Mouse (Mus musculus) lung, postnatal 0 days (tissue): ENCODE measurements at regions not wholly inside any gene's neighbourhood (a gene's known extent, or its start where the extent isn't known, plus 50 kb on each side); places are given as distances from the start of the nearest gene placed in this dataset.

Experiments used
- ATAC-seq: fragments of 200-750 bp; cut with Nextera tagmentation; 2 replicates; pipeline ENCODE4 v1.8.0; 2017; ENCODE audit warnings: moderate library complexity
- DNase-seq: peaks from one replicate; pipeline ENCODE4 v3.0.0-alpha.2; 2016; ENCODE audit warnings: low spot score
- H3K27ac ChIP-seq: fragments of 300-500 bp; sonication (generic); 2 replicates; pipeline ENCODE4 v1.5.1; 2014; ENCODE audit warnings: antibody characterized with exemption, mild to moderate bottlenecking, low read length, mixed read lengths
- H3K27me3 ChIP-seq: fragments of 300-500 bp; sonication (generic); replicated peaks from 2 replicates; pipeline ENCODE4 v1.6.1; 2014; ENCODE audit warnings: low read length, mixed read lengths; ENCODE audit not compliant: insufficient read depth
- H3K36me3 ChIP-seq: fragments of 300-500 bp; sonication (generic); 2 replicates; pipeline ENCODE4 v1.6.1; 2014; ENCODE audit warnings: low read length, mixed read lengths; ENCODE audit not compliant: insufficient read depth
- H3K4me1 ChIP-seq: fragments of 300-500 bp; sonication (generic); 2 replicates; pipeline ENCODE4 v1.6.1; 2014; ENCODE audit warnings: antibody characterized with exemption, low read depth, low read length, mixed read lengths; ENCODE audit not compliant: insufficient read depth
- H3K4me2 ChIP-seq: fragments of 300-500 bp; sonication (generic); replicated peaks from 2 replicates; pipeline ENCODE4 v1.6.1; 2014; ENCODE audit warnings: low read depth, mild to moderate bottlenecking, low read length, moderate library complexity, mixed read lengths
- H3K4me3 ChIP-seq: fragments of 300-500 bp; sonication (generic); 2 replicates; pipeline ENCODE4 v1.5.1; 2014; ENCODE audit warnings: low read depth, low read length
- H3K9ac ChIP-seq: fragments of 300-500 bp; sonication (generic); replicated peaks from 2 replicates; pipeline ENCODE4 v1.6.1; 2014; ENCODE audit warnings: low read depth, mild to moderate bottlenecking
- H3K9me3 ChIP-seq: fragments of 300-500 bp; sonication (generic); 2 replicates; pipeline ENCODE4 v1.6.1; 2016; ENCODE audit warnings: low read length, mixed read lengths
- CTCF ChIP-seq: IDR thresholded peaks from 2 replicates; pipeline ENCODE4 v1.5.1; 2016; ENCODE audit warnings: antibody characterized with exemption, mild to moderate bottlenecking
- EP300 ChIP-seq: IDR thresholded peaks from 2 replicates; pipeline ENCODE4 v1.6.1; 2016; ENCODE audit warnings: antibody characterized with exemption, mild to moderate bottlenecking, control low read depth
- WGBS: fragments of 180-500 bp; shearing (Covaris S2); extraction: QIAGEN DNeasy Blood & Tissue Kit; methylation state at CpG from one replicate; pipeline ENCODE4 v1.1.7; 2014; 5-methylcytosine and 5-hydroxymethylcytosine counted together

- WGBS, result 79% methylated on average over 6 of the region's 6 CpGs
- no peaks in the 10 kb centered on the region for H3K27me3 ChIP-seq
- no peaks in the 10 kb centered on the region for H3K4me1 ChIP-seq
- no peaks in the 10 kb centered on the region for H3K36me3 ChIP-seq
- H3K9me3 ChIP-seq, result no peaks in the 10 kb centered on the region
- H3K27ac ChIP-seq, result no peak overlapping the region
- TF ChIP-seq EP300 (no peak), CTCF (no peak)
- no peak overlapping the region for H3K4me2 ChIP-seq
- no peak overlapping the region for H3K9ac ChIP-seq
- DNase-seq (no peak), ATAC-seq (no peak)
- H3K4me3 ChIP-seq, result no peak overlapping the region
Observed at GRCm38 (mm10) chr4:75847675-75848385, 569.7 kb upstream of the Dmac1 start.

- H3K4me3 ChIP-seq, result no peak overlapping the region
- TF ChIP-seq CTCF (no peak), EP300 (no peak)
- no peak overlapping the region for H3K27ac ChIP-seq
- no peaks in the 10 kb centered on the region for H3K9me3 ChIP-seq
- H3K9ac ChIP-seq, result no peak overlapping the region
- DNase-seq (no peak), ATAC-seq (no peak)
- no peak overlapping the region for H3K4me2 ChIP-seq
- WGBS, result 53% methylated on average over 3 of the region's 3 CpGs
- no peaks in the 10 kb centered on the region for H3K27me3 ChIP-seq
- H3K36me3 ChIP-seq, result no peaks in the 10 kb centered on the region
- H3K4me1 ChIP-seq, result no peaks in the 10 kb centered on the region
Observed at GRCm38 (mm10) chr4:75845021-75845420, 566.9 kb upstream of the Dmac1 start.

DNA sequence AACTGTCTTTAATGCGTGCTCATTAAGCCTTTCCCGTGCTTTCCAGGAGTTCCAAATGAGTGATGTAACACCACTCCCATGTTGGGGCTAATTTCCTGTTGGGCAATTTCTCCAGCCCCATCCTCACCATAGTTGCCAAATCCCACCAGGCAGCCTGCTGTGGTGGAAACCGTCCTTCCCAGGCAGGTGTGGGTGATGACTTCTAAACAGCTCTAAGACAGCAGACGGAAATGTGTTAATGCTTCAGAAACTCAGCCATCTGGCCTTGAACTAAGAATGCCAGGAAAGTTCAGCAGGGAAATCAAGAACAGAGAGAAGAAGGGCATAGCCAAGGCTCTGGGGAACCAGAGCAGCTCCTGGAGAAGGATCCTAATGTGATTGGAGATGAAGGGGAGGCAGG lies 560.5 kb upstream of the Dmac1 start:
- TF ChIP-seq CTCF (no peak), EP300 (no peak)
- Histone ChIP-seq H3K4me2 (no peak overlapping the region), H3K27ac (no peak overlapping the region), H3K27me3 (no peaks in the 10 kb centered on the region), H3K36me3 (no peaks in the 10 kb centered on the region), H3K4me3 (no peak overlapping the region), H3K9ac (no peak overlapping the region), H3K4me1 (no peaks in the 10 kb centered on the region), H3K9me3 (no peaks in the 10 kb centered on the region)
- no peak for DNase-seq
- ATAC-seq, result no peak
- WGBS, result 56% methylated on average over 4 of the region's 4 CpGs

GRCm38 (mm10) chr4:75827082-75827711 lies 549.1 kb upstream of the Dmac1 start:
- Histone ChIP-seq H3K4me2 (no peak overlapping the region), H3K27me3 (no peaks in the 10 kb centered on the region), H3K9me3 (no peaks in the 10 kb centered on the region), H3K27ac (no peak overlapping the region), H3K4me3 (no peak overlapping the region), H3K4me1 (no peaks in the 10 kb centered on the region), H3K36me3 (no peaks in the 10 kb centered on the region), H3K9ac (no peak overlapping the region)
- 48% methylated on average over 3 of the region's 3 CpGs for WGBS
- DNase-seq (no peak), ATAC-seq (no peak)
- no peak for TF ChIP-seq EP300
- TF ChIP-seq CTCF, result no peak

DNA sequence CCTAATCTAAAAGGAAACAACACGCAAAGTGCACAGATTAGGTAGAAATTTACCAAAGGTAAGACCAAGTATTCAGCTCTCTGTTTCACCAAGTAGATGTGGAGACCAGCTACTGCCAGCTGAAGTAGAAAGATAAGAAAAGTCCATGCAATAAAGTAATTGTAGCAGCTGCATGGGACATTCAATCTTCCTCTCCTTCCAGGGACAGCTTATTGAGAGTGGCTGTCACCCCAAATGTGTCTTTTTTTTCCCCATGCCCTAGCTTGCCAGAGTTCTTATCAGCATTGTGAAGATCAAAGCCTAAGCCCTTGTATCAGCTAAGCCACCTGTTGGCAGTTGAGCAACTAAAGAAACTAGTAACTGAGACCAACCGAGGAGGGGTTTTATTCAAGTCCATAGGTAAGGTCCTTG lies 541.1 kb upstream of the Dmac1 start:
- Histone ChIP-seq H3K27me3 (no peaks in the 10 kb centered on the region), H3K4me1 (no peaks in the 10 kb centered on the region), H3K36me3 (no peaks in the 10 kb centered on the region), H3K4me2 (no peak overlapping the region), H3K9ac (no peak overlapping the region), H3K27ac (no peak overlapping the region), H3K4me3 (no peak overlapping the region), H3K9me3 (no peaks in the 10 kb centered on the region)
- 50% methylated on average over 2 of the region's 2 CpGs for WGBS
- ATAC-seq, result no peak
- TF ChIP-seq CTCF (no peak), EP300 (no peak)
- DNase-seq, result no peak

- Histone ChIP-seq H3K36me3 (no peaks in the 10 kb centered on the region), H3K27me3 (no peaks in the 10 kb centered on the region), H3K4me3 (no peak overlapping the region), H3K4me2 (no peak overlapping the region), H3K4me1 (no peaks in the 10 kb centered on the region), H3K9ac (no peak overlapping the region), H3K9me3 (no peaks in the 10 kb centered on the region), H3K27ac (no peak overlapping the region)
- DNase-seq (no peak), ATAC-seq (no peak)
- TF ChIP-seq CTCF, result no peak
- TF ChIP-seq EP300, result no peak
- 85% methylated on average over 4 of the region's 4 CpGs for WGBS
Observed at GRCm38 (mm10) chr4:75816026-75816425, 537.9 kb upstream of the Dmac1 start.
